Mouse (Mus musculus): ENCODE measurements around the gene Zfp935. TPM values are rescaled to one million over a fixed set of nuclear protein-coding genes. Genes with fewer than 3 reads are reported as not detected.

Zfp935 gene
- not detected in 2 replicates for polyA plus RNA-seq (2012; rRNA removed)

DNA sequence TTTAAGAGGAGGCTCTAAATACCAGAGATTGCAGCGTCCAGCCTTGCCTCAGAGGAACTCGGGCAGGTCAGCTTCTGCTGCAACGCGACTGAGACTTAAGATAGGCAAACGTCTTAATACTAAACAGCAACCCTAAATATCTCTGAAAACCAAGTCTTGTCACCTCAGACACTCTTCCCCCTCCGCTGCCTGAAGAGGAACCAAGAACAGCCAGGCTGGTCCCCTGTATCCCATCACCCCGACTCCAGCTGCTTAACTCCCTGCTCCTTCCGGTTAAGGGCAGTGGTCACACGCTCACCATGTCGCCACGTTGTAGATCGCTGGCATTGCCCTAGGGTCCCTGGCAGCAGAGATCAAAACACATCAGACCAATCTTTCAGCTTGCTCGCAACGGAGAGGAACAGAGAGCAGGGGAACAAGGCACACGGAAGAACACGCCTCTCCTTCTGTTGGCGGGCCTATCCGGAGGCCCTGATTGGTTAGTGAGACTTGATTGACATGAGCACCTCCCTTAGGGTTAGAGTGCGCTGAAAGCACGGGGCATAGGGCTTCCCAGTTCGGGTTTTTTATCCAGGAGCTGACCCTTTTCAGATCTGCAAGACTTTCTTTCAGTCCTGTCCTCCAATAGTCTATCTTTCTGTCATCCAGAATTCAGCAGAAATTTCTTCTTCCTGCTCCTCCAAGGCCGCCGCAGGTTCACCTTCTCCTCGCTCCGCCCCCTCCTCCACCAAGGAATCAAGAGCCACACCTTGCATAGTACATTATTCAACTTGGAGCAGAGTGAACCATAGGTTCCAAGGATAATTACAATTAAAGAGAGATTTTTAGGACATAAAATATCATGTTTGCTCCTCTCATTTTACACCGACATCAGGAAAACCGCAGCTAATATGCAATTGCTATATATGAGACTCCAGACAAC is at the start of gene Zfp935:
TSS of gene Zfp935 (minus strand) at position 323 of the 922 bp plus-strand sequence.

DNA sequence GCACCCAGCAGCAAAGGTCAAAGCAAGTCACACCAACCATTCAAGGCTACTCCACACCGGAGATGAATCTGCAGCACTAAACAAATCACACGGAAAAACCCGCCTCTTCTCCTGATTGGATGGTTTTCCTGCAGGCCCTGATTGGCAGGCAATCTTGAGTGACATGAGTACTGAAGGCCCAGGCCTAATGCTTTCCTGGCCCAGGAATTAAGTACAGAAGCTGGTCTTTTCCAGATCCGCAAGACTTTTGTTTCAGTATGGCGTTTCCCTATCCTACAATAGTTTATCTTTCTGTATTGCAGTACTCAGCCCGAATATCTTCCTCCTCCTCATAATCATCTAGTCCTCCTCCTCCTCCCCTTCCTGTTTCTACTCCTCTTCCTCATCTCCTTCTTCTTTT is 12.8 kb upstream of the Zfp935 start, which contains the start of gene Zfp934:
TSS of gene Zfp934 (minus strand) at position 101 of the 400 bp plus-strand sequence.

DNA sequence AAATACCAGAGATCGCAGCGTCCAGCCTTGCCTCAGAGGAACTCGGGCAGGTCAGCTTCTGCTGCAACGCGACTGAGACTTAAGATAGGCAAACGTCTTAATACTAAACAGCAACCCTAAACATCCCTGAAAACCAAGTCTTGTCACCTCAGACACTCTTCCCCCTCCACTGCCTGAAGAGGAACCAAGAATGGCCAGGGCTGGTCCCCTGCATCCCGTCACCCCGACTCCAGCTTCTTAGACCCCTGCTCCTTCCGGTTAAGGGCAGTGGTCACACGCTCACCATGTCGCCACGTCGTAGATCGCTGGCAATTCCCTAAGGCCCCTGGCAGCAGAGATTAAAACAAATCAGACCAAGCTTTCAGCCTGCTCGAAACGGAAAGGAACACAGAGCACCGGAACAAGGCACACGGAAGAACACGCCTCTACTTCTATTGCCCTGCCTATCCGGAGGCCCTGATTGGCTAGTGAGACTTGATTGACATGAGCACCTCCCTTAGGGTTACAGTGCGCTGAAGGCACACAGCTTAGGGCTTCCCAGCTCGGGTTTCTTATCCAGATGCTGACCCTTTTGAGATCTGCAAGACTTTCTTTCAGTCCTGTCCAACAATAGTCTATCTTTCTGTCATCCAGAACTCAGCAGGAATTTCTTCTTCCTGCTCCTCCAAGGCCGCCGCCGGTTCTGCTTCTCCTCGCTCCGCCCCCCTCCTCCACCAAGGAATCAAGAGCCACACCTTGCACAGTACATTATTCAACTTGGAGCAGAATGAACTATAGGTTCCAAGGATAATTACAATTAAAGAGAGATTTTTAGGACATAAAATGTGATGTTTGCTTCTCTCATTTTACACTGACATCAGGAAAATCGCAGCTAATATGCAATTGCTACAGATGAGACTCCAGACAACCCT is 91.6 kb downstream of the Zfp935 start, which contains the start of gene Gm49359:
TSS of gene Gm49359 (minus strand) at position 409 of the 911 bp plus-strand sequence.

Other genes starting within 250 kb of the Zfp935 start
- gene Gm3604, start 175.3 kb downstream of the Zfp935 start, polyA plus RNA-seq (2012; rRNA removed): not detected in 2 replicates
- 0.11 TPM in 1 of 2 replicates, not detected in the other for gene Gm49359, start 91.7 kb downstream of the Zfp935 start, polyA plus RNA-seq (2012; rRNA removed)
- gene Zfp934, start 12.7 kb upstream of the Zfp935 start, polyA plus RNA-seq (2012; rRNA removed): 0.04 and 0.09 TPM in 2 replicates
- gene 6720489N17Rik, start 65.7 kb upstream of the Zfp935 start, polyA plus RNA-seq (2012; rRNA removed): not detected in 2 replicates
- 0.09 TPM in 1 of 2 replicates, not detected in the other for gene Platr25, start 202.2 kb upstream of the Zfp935 start, polyA plus RNA-seq (2012; rRNA removed)
- 0.37 TPM in 1 of 2 replicates, not detected in the other for gene Gm5141, start 227.3 kb upstream of the Zfp935 start, polyA plus RNA-seq (2012; rRNA removed)

Measured in stomach, adult 2 months (tissue).